Mouse (Mus musculus): Measurements from ENCODE around the gene Fndc5. TPM values are rescaled to one million over a fixed set of nuclear protein-coding genes. Genes with fewer than 3 reads are reported as not detected.

Gene Fndc5
- polyA plus RNA-seq, 1 experiment from 2014 or later = 24.4 TPM

DNA sequence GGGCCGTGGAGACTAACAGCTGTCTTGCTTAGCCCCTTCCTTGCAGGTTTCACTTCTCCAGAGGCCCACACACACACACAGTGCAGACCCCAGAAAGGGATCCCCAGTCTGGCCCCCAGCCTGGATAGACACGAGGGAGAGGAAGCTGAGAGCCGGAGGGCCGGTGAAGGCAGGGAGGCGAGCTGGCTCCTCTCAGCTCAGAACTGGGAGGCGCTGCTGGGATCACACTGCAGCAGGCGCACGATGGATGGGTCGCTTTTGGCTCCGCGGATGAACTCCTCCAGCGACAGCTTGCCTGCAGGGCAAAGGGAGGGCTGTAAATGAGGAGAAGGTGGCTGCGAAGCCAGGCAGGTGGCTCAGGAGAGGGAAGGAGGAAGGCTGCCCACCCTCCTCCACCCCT is 24.6 kb upstream of the Fndc5 start:
- peaks cover 40% of the 10 kb centered on the region for H3K4me1 ChIP-seq (replicated peaks)
- H3K4me2 ChIP-seq = 0 out of 2 replicates have a peak overlapping the region, but pooled peaks have one; percentile 7
- H3K36me3 ChIP-seq = no peaks in the 10 kb centered on the region
- H3K9me3 ChIP-seq = no peaks in the 10 kb centered on the region
- 0 out of 2 replicates have a peak overlapping the region, but pooled peaks have one; percentile 22 for H3K9ac ChIP-seq
- no peak overlapping the region for H3K4me3 ChIP-seq
- 0 out of 2 replicates have a peak, but pooled peaks have one; percentile 17 for ATAC-seq (ENCODE audit: low read depth)
- H3K27ac ChIP-seq (replicated peaks) = 0 out of 2 replicates have a peak overlapping the region, but pooled peaks have one; percentile 42
- 47% methylated on average over 13 of the region's 13 CpGs for WGBS
- H3K27me3 ChIP-seq = peaks cover 15% of the 10 kb centered on the region

- Histone ChIP-seq H3K4me1 (replicated peaks) (peaks cover 40% of the 10 kb centered on the region), H3K9ac (no peak overlapping the region), H3K4me3 (no peak overlapping the region), H3K4me2 (no peak overlapping the region), H3K27me3 (peaks cover 13% of the 10 kb centered on the region), H3K36me3 (no peaks in the 10 kb centered on the region), H3K27ac (replicated peaks) (no peak overlapping the region), H3K9me3 (no peaks in the 10 kb centered on the region)
- 31% methylated on average over 28 of the region's 28 CpGs for WGBS
- peak; percentile 88 for ATAC-seq (ENCODE audit: low read depth)
These were observed 23.5 kb upstream of the Fndc5 start for GRCm38 (mm10) chr4:129113083-129113988.

DNA sequence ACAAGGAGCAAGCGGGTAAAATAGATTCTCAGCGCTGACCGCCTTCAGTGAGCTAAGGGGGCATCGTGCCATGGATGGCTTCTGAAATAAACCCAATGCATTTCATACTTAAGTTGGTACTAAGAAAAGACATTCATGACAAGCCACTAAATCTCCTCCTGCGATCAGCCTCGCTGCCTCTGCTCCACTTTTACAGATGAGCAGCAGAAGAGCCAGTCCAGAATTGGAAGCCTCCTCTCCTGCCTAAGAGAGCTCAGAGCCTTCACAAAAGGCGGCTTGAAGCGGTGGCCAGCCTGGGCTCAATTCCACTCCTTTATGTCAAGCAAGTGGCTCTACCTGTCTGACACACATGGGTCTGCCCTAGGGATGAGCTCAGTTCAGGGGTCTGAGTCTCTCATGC is 20.1 kb upstream of the Fndc5 start:
- Histone ChIP-seq H3K9me3 (no peaks in the 10 kb centered on the region), H3K4me1 (replicated peaks) (peaks cover 60% of the 10 kb centered on the region), H3K4me3 (no peak overlapping the region), H3K27me3 (peaks cover 46% of the 10 kb centered on the region), H3K4me2 (no peak overlapping the region), H3K9ac (no peak overlapping the region), H3K27ac (replicated peaks) (no peak overlapping the region), H3K36me3 (no peaks in the 10 kb centered on the region)
- WGBS = 91% methylated on average over 8 of the region's 8 CpGs
- no peak for ATAC-seq (ENCODE audit: low read depth)

DNA sequence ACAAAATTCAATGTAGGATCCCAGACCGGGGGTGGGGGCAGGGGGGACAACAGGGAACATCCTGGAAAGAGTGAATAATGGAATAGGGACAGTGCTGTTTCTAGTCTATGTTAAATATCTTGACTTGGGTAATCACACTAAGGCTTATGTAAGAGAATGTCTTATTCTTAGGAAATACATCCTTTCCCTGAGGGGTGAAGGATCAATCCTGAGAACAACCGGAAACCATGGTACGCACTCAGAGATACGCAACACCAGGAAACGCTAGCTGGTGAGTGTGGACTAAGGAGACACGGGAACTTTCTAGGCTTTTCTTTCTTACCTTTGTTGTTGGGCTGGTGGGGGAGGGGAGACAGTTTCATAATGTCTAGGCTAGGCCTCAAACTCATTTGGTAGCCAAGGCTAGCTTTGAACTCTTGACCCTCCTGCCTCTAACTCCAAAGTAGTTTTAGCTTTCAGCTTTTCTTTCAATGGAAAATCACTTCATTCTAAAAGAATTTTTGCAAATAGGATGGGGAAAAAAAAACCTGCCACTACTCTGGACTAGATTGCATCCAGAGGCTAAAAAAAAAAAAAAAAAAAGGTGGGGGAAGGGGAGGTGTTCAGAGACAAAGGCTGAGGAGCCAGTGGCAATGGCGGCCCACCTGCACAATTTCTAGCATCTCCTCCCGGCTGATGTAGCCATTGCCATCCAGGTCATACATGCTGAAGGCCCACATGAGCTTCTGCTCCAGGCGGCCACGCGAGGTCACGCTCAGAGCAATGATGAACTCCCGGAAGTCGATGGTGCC is 18.9 kb upstream of the Fndc5 start:
- Histone ChIP-seq H3K9me3 (no peaks in the 10 kb centered on the region), H3K4me2 (no peak overlapping the region), H3K36me3 (no peaks in the 10 kb centered on the region), H3K4me3 (no peak overlapping the region), H3K4me1 (replicated peaks) (peaks cover 57% of the 10 kb centered on the region), H3K27ac (replicated peaks) (no peak overlapping the region), H3K27me3 (peaks cover 54% of the 10 kb centered on the region), H3K9ac (no peak overlapping the region)
- ATAC-seq (ENCODE audit: low read depth) = no peak
- 86% methylated on average over 14 of the region's 14 CpGs for whole genome bisulfite sequencing

- Histone ChIP-seq H3K4me2 (peak overlapping the region; percentile 89), H3K4me3 (peak overlapping the region; percentile 53; the same call in 1 of the 2 replicates), H3K9me3 (no peaks in the 10 kb centered on the region), H3K4me1 (replicated peaks) (peaks cover 48% of the 10 kb centered on the region), H3K36me3 (no peaks in the 10 kb centered on the region), H3K27me3 (peaks cover 63% of the 10 kb centered on the region), H3K9ac (no peak overlapping the region), H3K27ac (replicated peaks) (no peak overlapping the region)
- WGBS = 71% methylated on average over 10 of the region's 10 CpGs
- no peak for ATAC-seq (ENCODE audit: low read depth)
These were observed 17.1 kb upstream of the Fndc5 start for GRCm38 (mm10) chr4:129119708-129120107.

GRCm38 (mm10) chr4:129120520-129121445 is 16.0 kb upstream of the Fndc5 start:
- Histone ChIP-seq H3K4me1 (replicated peaks) (peaks cover 48% of the 10 kb centered on the region), H3K9me3 (no peaks in the 10 kb centered on the region), H3K9ac (peak overlapping the region; percentile 76), H3K27me3 (peaks cover 63% of the 10 kb centered on the region), H3K4me2 (peak overlapping the region; percentile 89), H3K4me3 (peak overlapping the region; percentile 53), H3K36me3 (no peaks in the 10 kb centered on the region), H3K27ac (replicated peaks) (peak overlapping the region; percentile 43)
- ATAC-seq (ENCODE audit: low read depth) = peak; percentile 40; the same call in 1 of the 2 replicates
- WGBS = under 1% methylated on average over 54 of the region's 59 CpGs

GRCm38 (mm10) chr4:129121569-129122086 is 15.2 kb upstream of the Fndc5 start, which contains the start of gene Hpca:
Hpca (minus strand) TSS chr4:129122036.
- Histone ChIP-seq H3K36me3 (no peaks in the 10 kb centered on the region), H3K4me2 (peak within 1 kb of the TSS; percentile 89), H3K9me3 (no peaks in the 10 kb centered on the region), H3K4me1 (replicated peaks) (peaks cover 51% of the 10 kb centered on the region), H3K27ac (replicated peaks) (peak within 1 kb of the TSS; percentile 43), H3K9ac (peak within 1 kb of the TSS; percentile 76), H3K4me3 (peak within 1 kb of the TSS; percentile 53), H3K27me3 (peaks cover 65% of the 10 kb centered on the region)
- WGBS = 2% methylated on average over 16 of the region's 17 CpGs
- ATAC-seq (ENCODE audit: low read depth) = peak; percentile 19; the same call in 1 of the 2 replicates

DNA sequence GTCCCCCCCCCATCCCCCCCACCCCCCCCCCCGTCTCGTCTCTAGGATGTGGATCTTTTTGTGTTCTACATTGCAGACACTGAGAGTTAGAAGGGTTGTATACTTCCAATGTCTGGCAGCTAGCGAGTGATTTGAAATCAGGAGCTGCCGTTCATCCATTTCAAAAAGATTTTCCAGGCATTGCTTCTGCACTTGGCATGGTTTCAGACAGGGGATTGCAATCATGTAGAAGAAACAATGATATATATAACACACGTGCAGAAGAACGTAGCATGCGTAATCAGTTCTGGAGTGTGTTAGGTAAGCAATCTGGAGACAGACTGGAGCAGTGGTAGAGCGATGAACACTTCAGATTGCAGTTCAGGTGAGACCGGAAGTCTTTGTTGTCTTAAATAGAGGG is 14.7 kb upstream of the Fndc5 start:
- no peaks in the 10 kb centered on the region for H3K36me3 ChIP-seq
- no peak for ATAC-seq (ENCODE audit: low read depth)
- no peak overlapping the region for H3K27ac ChIP-seq (replicated peaks)
- peaks cover 61% of the 10 kb centered on the region for H3K27me3 ChIP-seq
- peaks cover 51% of the 10 kb centered on the region for H3K4me1 ChIP-seq (replicated peaks)
- H3K4me3 ChIP-seq = no peak overlapping the region
- H3K4me2 ChIP-seq = peak overlapping the region; percentile 89; the same call in 1 of the 2 replicates
- 34% methylated on average over 9 of the region's 9 CpGs for WGBS
- no peaks in the 10 kb centered on the region for H3K9me3 ChIP-seq
- H3K9ac ChIP-seq = no peak overlapping the region

GRCm38 (mm10) chr4:129122719-129123118 is 14.1 kb upstream of the Fndc5 start:
- H3K9me3 ChIP-seq = no peaks in the 10 kb centered on the region
- peaks cover 56% of the 10 kb centered on the region for H3K27me3 ChIP-seq
- no peak overlapping the region for H3K27ac ChIP-seq (replicated peaks)
- WGBS = 44% methylated on average over 8 of the region's 8 CpGs
- no peaks in the 10 kb centered on the region for H3K36me3 ChIP-seq
- ATAC-seq (ENCODE audit: low read depth) = no peak
- H3K4me3 ChIP-seq = no peak overlapping the region
- H3K4me1 ChIP-seq (replicated peaks) = peaks cover 51% of the 10 kb centered on the region
- no peak overlapping the region for H3K4me2 ChIP-seq
- no peak overlapping the region for H3K9ac ChIP-seq

- Histone ChIP-seq H3K9me3 (no peaks in the 10 kb centered on the region), H3K4me2 (peak overlapping the region; percentile 37), H3K36me3 (no peaks in the 10 kb centered on the region), H3K27ac (replicated peaks) (peak overlapping the region; percentile 59; the same call in 1 of the 2 replicates), H3K4me1 (replicated peaks) (peaks cover 69% of the 10 kb centered on the region), H3K27me3 (peaks cover 39% of the 10 kb centered on the region), H3K4me3 (peak overlapping the region; percentile 17; the same call in 1 of the 2 replicates), H3K9ac (peak overlapping the region; percentile 41; the same call in 1 of the 2 replicates)
- 0 out of 2 replicates have a peak, but pooled peaks have one; percentile 7 for ATAC-seq (ENCODE audit: low read depth)
- 9% methylated on average over 13 of the region's 13 CpGs for WGBS
These were observed 12.1 kb upstream of the Fndc5 start for GRCm38 (mm10) chr4:129124652-129125146.
